Mouse (Mus musculus): ENCODE measurements around the gene Cyp2b10. TPM values are rescaled to one million over a fixed set of nuclear protein-coding genes. Genes with fewer than 3 reads are reported as not detected.
"Not testable (repeated sequence)": the region's sequence is repeated elsewhere in the genome, so short reads cannot be mapped to it uniquely, and the experiment has no call there.

The Cyp2b10 gene
- polyA plus RNA-seq, 1 experiment: 0.06 TPM

- no peaks in the 10 kb centered on the region for H3K4me1 ChIP-seq (ENCODE audit: control insufficient read depth, insufficient read depth, insufficient read length)
- H3K4me3 ChIP-seq (ENCODE audit: extremely low read depth, insufficient read depth, insufficient read length): no peak overlapping the region
- no peak for DNase-seq (ENCODE audit: low read depth in 1 of 2, low spot score in 2 of 2)
- no peaks in the 10 kb centered on the region for H3K36me3 ChIP-seq (ENCODE audit: control insufficient read depth, insufficient read depth, low read length)
- WGBS: 69% methylated on average over 10 of the region's 10 CpGs
- no peak overlapping the region for H3K27ac ChIP-seq (ENCODE audit: insufficient read depth, low read length)
- no peak for TF ChIP-seq CTCF (IDR thresholded peaks at IDR 0.05; ENCODE audit: extremely low read depth, insufficient read depth, insufficient read length, insufficient replicate concordance)
- TF ChIP-seq POLR2A (IDR thresholded peaks at IDR 0.05; ENCODE audit: low read depth, low read length): no peak
- no peaks in the 10 kb centered on the region for H3K27me3 ChIP-seq (ENCODE audit: control insufficient read depth, insufficient read depth, low read length)
Observed at GRCm38 (mm10) chr7:25904489-25904888, 7.1 kb downstream of the Cyp2b10 start.

- Histone ChIP-seq H3K4me3 (ENCODE audit: extremely low read depth, insufficient read depth, insufficient read length) (no peak overlapping the region), H3K4me1 (ENCODE audit: control insufficient read depth, insufficient read depth, insufficient read length) (no peaks in the 10 kb centered on the region), H3K36me3 (ENCODE audit: control insufficient read depth, insufficient read depth, low read length) (no peaks in the 10 kb centered on the region), H3K27me3 (ENCODE audit: control insufficient read depth, insufficient read depth, low read length) (no peaks in the 10 kb centered on the region), H3K27ac (ENCODE audit: insufficient read depth, low read length) (no peak overlapping the region)
- DNase-seq (ENCODE audit: low read depth in 1 of 2, low spot score in 2 of 2): no peak
- 76% methylated on average over 6 of the region's 6 CpGs for WGBS
- no peak for TF ChIP-seq POLR2A (IDR thresholded peaks at IDR 0.05; ENCODE audit: low read depth, low read length)
- TF ChIP-seq CTCF (IDR thresholded peaks at IDR 0.05; ENCODE audit: extremely low read depth, insufficient read depth, insufficient read length, insufficient replicate concordance): no peak
Observed at GRCm38 (mm10) chr7:25907380-25907779, 10.0 kb downstream of the Cyp2b10 start.

- DNase-seq (ENCODE audit: low read depth in 1 of 2, low spot score in 2 of 2): no peak
- H3K27me3 ChIP-seq (ENCODE audit: control insufficient read depth, insufficient read depth, low read length): no peaks in the 10 kb centered on the region
- 64% methylated on average over 2 of the region's 2 CpGs for WGBS
Observed at GRCm38 (mm10) chr7:25910046-25910445, 12.6 kb downstream of the Cyp2b10 start.

GRCm38 (mm10) chr7:25916116-25916515, 18.7 kb downstream of the Cyp2b10 start:
- Histone ChIP-seq H3K36me3 (ENCODE audit: control insufficient read depth, insufficient read depth, low read length) (no peaks in the 10 kb centered on the region), H3K4me3 (ENCODE audit: extremely low read depth, insufficient read depth, insufficient read length) (no peak overlapping the region), H3K27ac (ENCODE audit: insufficient read depth, low read length) (no peak overlapping the region), H3K4me1 (ENCODE audit: control insufficient read depth, insufficient read depth, insufficient read length) (no peaks in the 10 kb centered on the region), H3K27me3 (ENCODE audit: control insufficient read depth, insufficient read depth, low read length) (no peaks in the 10 kb centered on the region)
- no peak for DNase-seq (ENCODE audit: low read depth in 1 of 2, low spot score in 2 of 2)
- WGBS: 64% methylated on average over 1 of the region's 1 CpGs
- TF ChIP-seq POLR2A (IDR thresholded peaks at IDR 0.05; ENCODE audit: low read depth, low read length): no peak
- no peak for TF ChIP-seq CTCF (IDR thresholded peaks at IDR 0.05; ENCODE audit: extremely low read depth, insufficient read depth, insufficient read length, insufficient replicate concordance)

More at GRCm38 (mm10) chr7:25910046-25910445, 12.6 kb downstream of the Cyp2b10 start:
- Histone ChIP-seq H3K4me3 (ENCODE audit: extremely low read depth, insufficient read depth, insufficient read length) (no peak overlapping the region), H3K4me1 (ENCODE audit: control insufficient read depth, insufficient read depth, insufficient read length) (no peaks in the 10 kb centered on the region), H3K27ac (ENCODE audit: insufficient read depth, low read length) (no peak overlapping the region), H3K36me3 (ENCODE audit: control insufficient read depth, insufficient read depth, low read length) (no peaks in the 10 kb centered on the region)
- no peak for TF ChIP-seq CTCF (IDR thresholded peaks at IDR 0.05; ENCODE audit: extremely low read depth, insufficient read depth, insufficient read length, insufficient replicate concordance)
- TF ChIP-seq POLR2A (IDR thresholded peaks at IDR 0.05; ENCODE audit: low read depth, low read length): no peak

- not testable (repeated sequence) for H3K27me3 ChIP-seq (ENCODE audit: control insufficient read depth, insufficient read depth, low read length); H3K36me3 ChIP-seq (ENCODE audit: control insufficient read depth, insufficient read depth, low read length); DNase-seq (ENCODE audit: low read depth in 1 of 2, low spot score in 2 of 2); H3K4me1 ChIP-seq (ENCODE audit: control insufficient read depth, insufficient read depth, insufficient read length); H3K4me3 ChIP-seq (ENCODE audit: extremely low read depth, insufficient read depth, insufficient read length); H3K27ac ChIP-seq (ENCODE audit: insufficient read depth, low read length)
- 54% methylated on average over 5 of the region's 5 CpGs for WGBS
Observed at GRCm38 (mm10) chr7:25917271-25917670, 19.9 kb downstream of the Cyp2b10 start.

GRCm38 (mm10) chr7:25919467-25919866, 22.0 kb downstream of the Cyp2b10 start:
- Histone ChIP-seq H3K27me3 (ENCODE audit: control insufficient read depth, insufficient read depth, low read length) (no peaks in the 10 kb centered on the region), H3K4me3 (ENCODE audit: extremely low read depth, insufficient read depth, insufficient read length) (no peak overlapping the region), H3K36me3 (ENCODE audit: control insufficient read depth, insufficient read depth, low read length) (no peaks in the 10 kb centered on the region), H3K4me1 (ENCODE audit: control insufficient read depth, insufficient read depth, insufficient read length) (no peaks in the 10 kb centered on the region), H3K27ac (ENCODE audit: insufficient read depth, low read length) (no peak overlapping the region)
- WGBS: 82% methylated on average over 1 of the region's 1 CpGs
- TF ChIP-seq POLR2A (IDR thresholded peaks at IDR 0.05; ENCODE audit: low read depth, low read length) (no peak), CTCF (IDR thresholded peaks at IDR 0.05; ENCODE audit: extremely low read depth, insufficient read depth, insufficient read length, insufficient replicate concordance) (no peak)
- DNase-seq (ENCODE audit: low read depth in 1 of 2, low spot score in 2 of 2): no peak

- H3K4me3 ChIP-seq (ENCODE audit: extremely low read depth, insufficient read depth, insufficient read length): no peak overlapping the region
- H3K36me3 ChIP-seq (ENCODE audit: control insufficient read depth, insufficient read depth, low read length): no peaks in the 10 kb centered on the region
- 62% methylated on average over 1 of the region's 1 CpGs for WGBS
- no peak overlapping the region for H3K27ac ChIP-seq (ENCODE audit: insufficient read depth, low read length)
- no peaks in the 10 kb centered on the region for H3K27me3 ChIP-seq (ENCODE audit: control insufficient read depth, insufficient read depth, low read length)
- no peak for TF ChIP-seq POLR2A (IDR thresholded peaks at IDR 0.05; ENCODE audit: low read depth, low read length)
- no peak for TF ChIP-seq CTCF (IDR thresholded peaks at IDR 0.05; ENCODE audit: extremely low read depth, insufficient read depth, insufficient read length, insufficient replicate concordance)
- no peaks in the 10 kb centered on the region for H3K4me1 ChIP-seq (ENCODE audit: control insufficient read depth, insufficient read depth, insufficient read length)
- DNase-seq (ENCODE audit: low read depth in 1 of 2, low spot score in 2 of 2): no peak
Observed at GRCm38 (mm10) chr7:25945274-25945673, 47.9 kb downstream of the Cyp2b10 start.

Other genes with a start within 250 kb of the Cyp2b10 start
- gene Bckdha, start 238.6 kb upstream of the Cyp2b10 start, polyA plus RNA-seq (2012; rRNA removed): 81.4 and 108 TPM in 2 replicates
- 79.5 and 111 TPM in 2 replicates for gene Exosc5, start 238.5 kb upstream of the Cyp2b10 start, polyA plus RNA-seq (2012; rRNA removed)
- 0.35 and 0.61 TPM in 2 replicates for gene Tmem91, start 222.5 kb upstream of the Cyp2b10 start, polyA plus RNA-seq (2012; rRNA removed)
- 72.0 and 108 TPM in 2 replicates for gene B9d2, start 216.8 kb upstream of the Cyp2b10 start, polyA plus RNA-seq (2012; rRNA removed)
- gene Tgfb1, start 210.6 kb upstream of the Cyp2b10 start, polyA plus RNA-seq (2012; rRNA removed): 152 and 179 TPM in 2 replicates
- 81.5 and 93.6 TPM in 2 replicates for gene Ccdc97, start 178.5 kb upstream of the Cyp2b10 start, polyA plus RNA-seq (2012; rRNA removed)
- 49.6 and 59.2 TPM in 2 replicates for gene Hnrnpul1, start 142.9 kb upstream of the Cyp2b10 start, polyA plus RNA-seq (2012; rRNA removed)
- 106 and 129 TPM in 2 replicates for gene Axl, start 108.9 kb upstream of the Cyp2b10 start, polyA plus RNA-seq (2012; rRNA removed)
- 2.9 and 3.5 TPM in 2 replicates for gene Cyp2s1, start 80.7 kb upstream of the Cyp2b10 start, polyA plus RNA-seq (2012; rRNA removed)
- gene Cyp2b13, start 163.9 kb downstream of the Cyp2b10 start, polyA plus RNA-seq (2012; rRNA removed): not detected in 2 replicates

Measured in spleen, adult 2 months (tissue).